Mouse (Mus musculus) layer of hippocampus, adult 9-11 months (tissue): ENCODE results near the gene Il1f5.
A peak's percentile ranks its signal among the peaks of the same experiment; 100 is the strongest.

Experiments used
- DNase-seq: peaks from one replicate; pipeline ENCODE4 v3.0.0; 2022

Il1f5 gene

GRCm38 (mm10) chr2:24276654-24277053 is at the start of gene Il1f5:
TSS of gene Il1f5 (plus strand) at chr2:24276954.
- no peak for DNase-seq

GRCm38 (mm10) chr2:24227191-24227590 is 49.6 kb upstream of the Il1f5 start:
- DNase-seq, result no peak

- no peak for DNase-seq
These were observed 9.3 kb upstream of the Il1f5 start for GRCm38 (mm10) chr2:24267503-24267902.

- no peak for DNase-seq
These were observed 3.1 kb upstream of the Il1f5 start for GRCm38 (mm10) chr2:24273619-24274018.

GRCm38 (mm10) chr2:24275146-24275545 is 1.6 kb upstream of the Il1f5 start:
- DNase-seq, result no peak

GRCm38 (mm10) chr2:24290896-24291295 is 14.1 kb downstream of the Il1f5 start, which contains the start of gene Il1f10:
TSS of gene Il1f10 (plus strand) at chr2:24291196.
- DNase-seq, result no peak

GRCm38 (mm10) chr2:24294616-24295015 is 17.9 kb downstream of the Il1f5 start:
- DNase-seq, result no peak

GRCm38 (mm10) chr2:24296837-24297236 is 20.1 kb downstream of the Il1f5 start:
- DNase-seq, result peak; percentile 8

GRCm38 (mm10) chr2:24311302-24312001 is 34.7 kb downstream of the Il1f5 start:
- DNase-seq, result peak; percentile 32

GRCm38 (mm10) chr2:24316919-24317318 is 40.2 kb downstream of the Il1f5 start:
- DNase-seq, result no peak

GRCm38 (mm10) chr2:24317919-24318598 is 41.3 kb downstream of the Il1f5 start:
- DNase-seq, result no peak
